ENCODE assay signal across 10 mouse cellular contexts in genomic region chr2:118542971-118543573, GRCm38 (mm10). TPM values are rescaled to one million over a fixed set of nuclear protein-coding genes. Genes with fewer than 3 reads are reported as not detected.
DNase-seq lines count a peak whose midpoint lies in the region; ATAC-seq and TF ChIP-seq lines count a peak whose summit lies in the region.
"Had no signal": no experiment of that assay in that cellular context is flagged by ENCODE, and none has a peak within 500 bp of the region (broad histone marks: within the 10 kb centered on the region; RNA-seq: fewer than 3 reads in every experiment).

No protein-coding gene starts in this region.

- no peak overlapping the region for H3K9ac ChIP-seq in hindbrain, embryonic 14.5 days
- H3K9ac ChIP-seq in MEL (ENCODE audit: control insufficient read depth, low read depth, low read length, poor library complexity, severe bottlenecking) = no peak overlapping the region
- H3K9ac ChIP-seq in intestine, embryonic 14.5 days (ENCODE audit: low read length) = no peak overlapping the region
- H3K9ac ChIP-seq in forebrain, embryonic 16.5 days (replicated peaks; ENCODE audit: low read depth, low read length) = no peak overlapping the region

- peaks cover 18% of the 10 kb centered on the region for H3K27me3 ChIP-seq in hindbrain, embryonic 10.5 days (ENCODE audit: insufficient read depth, poor library complexity, severe bottlenecking)
- no peaks in the 10 kb centered on the region for H3K27me3 ChIP-seq in hindbrain, embryonic 14.5 days (ENCODE audit: control insufficient read depth, insufficient read depth, low read length)
- H3K27me3 ChIP-seq in MEL (ENCODE audit: control insufficient read depth in 1 of 2, insufficient read depth in 2 of 2, low read length in 2 of 2) = no peaks in the 10 kb centered on the region
- H3K27me3 ChIP-seq in intestine, embryonic 14.5 days (replicated peaks; ENCODE audit: control insufficient read depth, insufficient read depth, low read length) = no peaks in the 10 kb centered on the region
- peaks cover 3% of the 10 kb centered on the region; the same call in 1 of the 2 replicates for H3K27me3 ChIP-seq in forebrain, embryonic 16.5 days (replicated peaks; ENCODE audit: control insufficient read depth, insufficient read depth, low read length)

- no peak overlapping the region for H3K4me3 ChIP-seq in hindbrain, embryonic 10.5 days
- no peak overlapping the region for H3K4me3 ChIP-seq in hindbrain, embryonic 14.5 days (replicated peaks; ENCODE audit: low read length)
- H3K4me3 ChIP-seq in MEL (ENCODE audit: control insufficient read depth in 1 of 2, insufficient read depth in 1 of 2, low read depth in 2 of 2, low read length in 2 of 2) = no peak overlapping the region
- 0 out of 2 replicates have a peak overlapping the region, but pooled peaks have one; percentile 37 for H3K4me3 ChIP-seq in intestine, embryonic 14.5 days (ENCODE audit: low read depth, low read length)
- H3K4me3 ChIP-seq in forebrain, embryonic 16.5 days (replicated peaks; ENCODE audit: low read length) = no peak overlapping the region

- H3K4me1 ChIP-seq in hindbrain, embryonic 10.5 days (replicated peaks) = peaks cover 81% of the 10 kb centered on the region
- H3K4me1 ChIP-seq in hindbrain, embryonic 14.5 days (replicated peaks; ENCODE audit: control insufficient read depth, insufficient read depth, low read length) = peaks cover 47% of the 10 kb centered on the region
- H3K4me1 ChIP-seq in MEL (ENCODE audit: control insufficient read depth in 1 of 2, insufficient read depth in 2 of 2, low read length in 2 of 2) = peaks cover 23 to 46% of the 10 kb centered on the region in 2 experiments
- H3K4me1 ChIP-seq in intestine, embryonic 14.5 days (replicated peaks; ENCODE audit: control insufficient read depth, insufficient read depth, low read length) = peaks cover 80% of the 10 kb centered on the region
- peaks cover 44% of the 10 kb centered on the region for H3K4me1 ChIP-seq in forebrain, embryonic 16.5 days (replicated peaks; ENCODE audit: control insufficient read depth, insufficient read depth, low read length)

- H3K27ac ChIP-seq in hindbrain, embryonic 10.5 days = peak overlapping the region; percentile 87
- no peak overlapping the region for H3K27ac ChIP-seq in hindbrain, embryonic 14.5 days
- no peak overlapping the region for H3K27ac ChIP-seq in MEL (ENCODE audit: control insufficient read depth, low read depth, low read length)
- H3K27ac ChIP-seq in intestine, embryonic 14.5 days (ENCODE audit: low read depth) = peak overlapping the region; percentile 98
- H3K27ac ChIP-seq in forebrain, embryonic 16.5 days (ENCODE audit: low read length) = no peak overlapping the region

- no peaks in the 10 kb centered on the region; the same call in 1 of the 2 replicates for H3K79me2 ChIP-seq in MEL (ENCODE audit: control insufficient read depth, insufficient read depth, low read length, poor library complexity)

- no peak for TF ChIP-seq EP300 in MEL (IDR thresholded peaks at IDR 0.05; ENCODE audit: low read depth in 1 of 2, low read length in 2 of 2)

- DNase-seq in hindbrain, embryonic 10.5 days (ENCODE audit: low spot score) = no peak
- DNase-seq in hindbrain, embryonic 14.5 days (ENCODE audit: low spot score) = no peak
- DNase-seq in 416B (ENCODE audit: low read depth) (peak; percentile 67), MEL (ENCODE audit: low read depth, low spot score) (peak; percentile 66)
- DNase-seq in intestine, embryonic 14.5 days (ENCODE audit: low spot score) = no peak
- no peak for DNase-seq in adrenal gland, postnatal 4 days (ENCODE audit: low spot score in 2 of 2)
- DNase-seq in left cerebral cortex, postnatal 4 days = no peak
- DNase-seq: midbrain, embryonic 14.5 days; thymus, postnatal 14 days had no signal

- peaks cover 21% of the 10 kb centered on the region for H3K36me3 ChIP-seq in hindbrain, embryonic 10.5 days
- H3K36me3 ChIP-seq in hindbrain, embryonic 14.5 days (replicated peaks; ENCODE audit: control insufficient read depth, insufficient read depth) = 0 out of 2 replicates have a peak, but pooled peaks cover 3% of the 10 kb centered on the region
- H3K36me3 ChIP-seq in MEL (ENCODE audit: control insufficient read depth in 1 of 2, insufficient read depth in 2 of 2, low read length in 2 of 2) = peaks cover 0 to 20% of the 10 kb centered on the region in 2 experiments; a peak in 2 of 4 replicates
- peaks cover 9% of the 10 kb centered on the region; the same call in 1 of the 2 replicates for H3K36me3 ChIP-seq in intestine, embryonic 14.5 days (ENCODE audit: control insufficient read depth, insufficient read depth, low read length)
- H3K36me3 ChIP-seq in forebrain, embryonic 16.5 days (ENCODE audit: control insufficient read depth, insufficient read depth) = no peaks in the 10 kb centered on the region

- no peak overlapping the region for H3K4me2 ChIP-seq in hindbrain, embryonic 14.5 days (replicated peaks)
- peak overlapping the region; percentile 58 for H3K4me2 ChIP-seq in intestine, embryonic 14.5 days (ENCODE audit: low read length)
- H3K4me2 ChIP-seq in forebrain, embryonic 16.5 days (ENCODE audit: low read length) = no peak overlapping the region

- ATAC-seq in hindbrain, embryonic 14.5 days (ENCODE audit: low FRiP score) = no peak
- ATAC-seq in intestine, embryonic 14.5 days (replicated peaks; ENCODE audit: low FRiP score, low TSS enrichment, low read depth) = no peak
- no peak for ATAC-seq in forebrain, embryonic 16.5 days

- TF ChIP-seq RAD21 in MEL (IDR thresholded peaks at IDR 0.05; ENCODE audit: low read depth, low read length) = peak; percentile 62

- TF ChIP-seq CTCF in MEL (IDR thresholded peaks at IDR 0.05 in 2 of 3, conservative IDR thresholded peaks at IDR 0.05 in 1 of 3; ENCODE audit: control insufficient read depth in 1 of 3, insufficient read depth in 1 of 3, low read depth in 2 of 3, low read length in 3 of 3, poor library complexity in 1 of 3, severe bottlenecking in 1 of 3) = peak; percentile 54 to 92 (median 70)

- no peaks in the 10 kb centered on the region for H3K9me3 ChIP-seq in hindbrain, embryonic 10.5 days
- no peaks in the 10 kb centered on the region for H3K9me3 ChIP-seq in hindbrain, embryonic 14.5 days (ENCODE audit: control insufficient read depth, low read length)
- no peaks in the 10 kb centered on the region for H3K9me3 ChIP-seq in MEL (replicated peaks; ENCODE audit: insufficient read depth, low read length)
- no peaks in the 10 kb centered on the region for H3K9me3 ChIP-seq in intestine, embryonic 14.5 days (ENCODE audit: control insufficient read depth, low read length)
- H3K9me3 ChIP-seq in forebrain, embryonic 16.5 days (ENCODE audit: control insufficient read depth, low read length) = no peaks in the 10 kb centered on the region

- intact Hi-C loops in left cerebral cortex, postnatal 4 days (cut with DNase I) = no loop called here

- 92% methylated on average over 1 of the region's 1 CpGs for WGBS in hindbrain, embryonic 10.5 days
- 90% methylated on average over 1 of the region's 1 CpGs for WGBS in hindbrain, embryonic 14.5 days
- 67% methylated on average over 1 of the region's 1 CpGs for WGBS in intestine, embryonic 14.5 days
- 83% methylated on average over 1 of the region's 1 CpGs for WGBS in forebrain, embryonic 16.5 days

- TF ChIP-seq POLR2A in MEL (IDR thresholded peaks at IDR 0.05; ENCODE audit: control insufficient read depth in 1 of 2, insufficient read depth in 1 of 2, low read depth in 1 of 2, low read length in 2 of 2, poor library complexity in 1 of 2) = no peak

TF ChIP-seq in MEL, 35 proteins besides CTCF, POLR2A, EP300 and RAD21:
- TF ChIP-seq MXI1 (IDR thresholded peaks at IDR 0.05; ENCODE audit: low read depth, low read length) = no peak
- peak; percentile 41 for TF ChIP-seq ZC3H11A (IDR thresholded peaks at IDR 0.05; ENCODE audit: low read depth, low read length)
- peak; percentile 61 for TF ChIP-seq SMC3 (IDR thresholded peaks at IDR 0.05; ENCODE audit: low read depth, low read length)

RNA-seq across cellular contexts. Expression of gene Bmf, which starts 6.4 kb away (rescaled TPM):
- polyA plus RNA-seq in hindbrain, embryonic 10.5 days (2016; fragmentation: Nextera tagmentation; extraction: Ambion mirVana) = 4.8 and 4.9 TPM in 2 replicates
- 3.3 and 3.8 TPM in 2 replicates for polyA plus RNA-seq in hindbrain, embryonic 14.5 days (2014; fragmentation: Nextera tagmentation; extraction: Ambion mirVana)
- total RNA-seq in MEL (2012; rRNA removed) = 0.39 TPM in 2 replicates
- under 1 TPM in 1 of 2 experiments, not detected in 1; 0.50 TPM for polyA plus RNA-seq in MEL (2012; ENCODE audit: insufficient read depth in 1 of 2, insufficient read length in 2 of 2, low read depth in 1 of 2, low replicate concordance in 2 of 2, missing spikeins in 1 of 2)
- polyA plus RNA-seq in intestine, embryonic 14.5 days (2014; fragmentation: Nextera tagmentation; extraction: Ambion mirVana) = 4.9 and 5.0 TPM in 2 replicates
- 10 to 100 TPM; 30.9 to 35.7 TPM for total RNA-seq in adrenal gland, postnatal 4 days (2021)
- total RNA-seq in left cerebral cortex, postnatal 4 days (2021) = 1 to 10 TPM; 5.7 to 6.0 TPM
- 1.3 and 1.5 TPM in 2 replicates for polyA plus RNA-seq in forebrain, embryonic 16.5 days (2015; fragmentation: Nextera tagmentation; extraction: Ambion mirVana)

RNA-seq across cellular contexts. Expression of gene Bub1b, which starts 54.9 kb away (rescaled TPM):
- 98.9 and 137 TPM in 2 replicates for polyA plus RNA-seq in hindbrain, embryonic 10.5 days (2016; fragmentation: Nextera tagmentation; extraction: Ambion mirVana)
- 11.8 and 15.6 TPM in 2 replicates for polyA plus RNA-seq in hindbrain, embryonic 14.5 days (2014; fragmentation: Nextera tagmentation; extraction: Ambion mirVana)
- total RNA-seq in MEL (2012; rRNA removed) = 87.5 and 118 TPM in 2 replicates
- polyA plus RNA-seq in MEL (2012; ENCODE audit: insufficient read depth in 1 of 2, insufficient read length in 2 of 2, low read depth in 1 of 2, low replicate concordance in 2 of 2, missing spikeins in 1 of 2) = 100 to 1,000 TPM in 1 of 2 experiments, not detected in 1; 120 TPM
- polyA plus RNA-seq in intestine, embryonic 14.5 days (2014; fragmentation: Nextera tagmentation; extraction: Ambion mirVana) = 81.4 and 94.0 TPM in 2 replicates
- total RNA-seq in adrenal gland, postnatal 4 days (2021) = 10 to 100 TPM; 36.7 to 40.7 TPM
- total RNA-seq in left cerebral cortex, postnatal 4 days (2021) = 1 to 10 TPM; 5.7 to 5.9 TPM
- polyA plus RNA-seq in forebrain, embryonic 16.5 days (2015; fragmentation: Nextera tagmentation; extraction: Ambion mirVana) = 36.4 and 45.0 TPM in 2 replicates

Comparison
In these comparisons a context has a peak if more than half of its experiments do, and no peak if none do; other contexts are left out.
1. H3K27ac ChIP-seq: peak in hindbrain, embryonic 10.5 days (single experiment) and intestine, embryonic 14.5 days (single experiment); none in hindbrain, embryonic 14.5 days (single experiment), MEL (single experiment) and forebrain, embryonic 16.5 days (single experiment).
2. DNase-seq: peak in 416B (single experiment) and MEL (single experiment); none in hindbrain, embryonic 10.5 days (single experiment), hindbrain, embryonic 14.5 days (single experiment), intestine, embryonic 14.5 days (single experiment), adrenal gland, postnatal 4 days (0 of 2) and left cerebral cortex, postnatal 4 days (single experiment).